Mouse (Mus musculus) testis, adult 10 weeks (tissue): ENCODE measurements around the gene Esp36. TPM values are rescaled to one million over a fixed set of nuclear protein-coding genes. Genes with fewer than 3 reads are reported as not detected.

Experiments used
- polyA plus RNA-seq: library from polyadenylated mRNA; stranded (reverse); fragments of 350-450 nt; fragmentation: Illumina TruSeq; extraction: RNeasy Lipid Tissue Mini Kit (QIAGEN cat#74804); gene quantifications from one replicate; pipeline ENCODE4 v1.2.3, GENCODE M21; 2014; ENCODE audit warnings: low read depth, low replicate concordance

Gene Esp36
- polyA plus RNA-seq = not detected

DNA sequence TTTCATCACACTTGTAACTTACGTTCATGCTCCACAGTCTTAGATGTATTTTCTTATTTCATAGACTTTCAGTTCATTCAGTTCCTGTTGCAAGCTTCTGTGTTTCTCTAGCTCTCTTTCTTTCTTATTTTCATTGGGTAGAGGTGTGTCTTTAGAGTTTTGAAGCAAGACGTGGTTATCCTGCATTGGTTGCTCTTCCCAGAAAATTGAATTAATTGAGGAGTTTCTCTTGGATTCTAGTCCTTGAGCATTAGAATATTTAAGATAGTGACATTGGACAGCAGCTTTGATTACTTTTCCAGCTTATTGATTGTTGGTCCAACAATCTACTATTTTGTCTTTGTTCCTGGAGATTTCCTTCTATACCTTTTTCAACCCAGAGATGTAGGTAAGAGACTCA is at the start of gene Esp36:
Gene Esp36, minus strand, starts transcription at position 101 of the 400 bp plus-strand sequence.

Other genes with a start within 250 kb of the Esp36 start
- not detected for gene Olfr134, start 248.8 kb downstream of the Esp36 start, polyA plus RNA-seq
- gene Olfr135, start 215.8 kb downstream of the Esp36 start, polyA plus RNA-seq = not detected
- gene Olfr138, start 159.2 kb downstream of the Esp36 start, polyA plus RNA-seq = not detected
- gene Olfr137, start 112.6 kb downstream of the Esp36 start, polyA plus RNA-seq = not detected
- not detected for gene Olfr136, start 90.4 kb downstream of the Esp36 start, polyA plus RNA-seq
- not detected for gene Esp34, start 134.0 kb upstream of the Esp36 start, polyA plus RNA-seq
- not detected for gene Esp31, start 219.3 kb upstream of the Esp36 start, polyA plus RNA-seq